Mouse (Mus musculus) ovary, postnatal 10 days (tissue): ENCODE data around the gene Proca1.
"Not testable (repeated sequence)": the region's sequence is repeated elsewhere in the genome, so short reads cannot be mapped to it uniquely, and the experiment has no call there.

Source experiments
- DNase-seq: peaks from one replicate; pipeline ENCODE4 v3.0.0; 2022; ENCODE audit warnings: low spot score

Proca1 gene

GRCm38 (mm10) chr11:78182450-78182849 is 10.7 kb upstream of the Proca1 start:
- no peak for DNase-seq

- peak; percentile 81 for DNase-seq
Observed at GRCm38 (mm10) chr11:78182961-78183844, 10.0 kb upstream of the Proca1 start, which contains the start of gene Rpl23a. Gene Rpl23a, minus strand, starts transcription at chr11:78183584.

- no peak for DNase-seq
Observed at GRCm38 (mm10) chr11:78183884-78184514, 9.2 kb upstream of the Proca1 start.

GRCm38 (mm10) chr11:78184702-78185101 is 8.5 kb upstream of the Proca1 start:
- DNase-seq, result not testable (repeated sequence)

GRCm38 (mm10) chr11:78188331-78189233 is 4.6 kb upstream of the Proca1 start, which contains the start of gene Rab34:
Gene Rab34, plus strand, starts transcription at chr11:78188430.
- DNase-seq, result peak; percentile 82

GRCm38 (mm10) chr11:78189234-78190040 is 3.8 kb upstream of the Proca1 start:
- peak; percentile 72 for DNase-seq

- DNase-seq, result no peak
Observed at GRCm38 (mm10) chr11:78190041-78190440, 3.2 kb upstream of the Proca1 start.

- DNase-seq, result peak; percentile 42
Observed at GRCm38 (mm10) chr11:78194411-78195100, 1.4 kb downstream of the Proca1 start.

GRCm38 (mm10) chr11:78195101-78195863 is 2.1 kb downstream of the Proca1 start:
- DNase-seq, result no peak

- DNase-seq, result no peak
Observed at GRCm38 (mm10) chr11:78202372-78202771, 9.2 kb downstream of the Proca1 start.

- no peak for DNase-seq
Observed at GRCm38 (mm10) chr11:78204287-78204686, 11.1 kb downstream of the Proca1 start.

- DNase-seq, result no peak
Observed at GRCm38 (mm10) chr11:78205361-78206206, 12.4 kb downstream of the Proca1 start.

- no peak for DNase-seq
Observed at GRCm38 (mm10) chr11:78207190-78207589, 14.0 kb downstream of the Proca1 start.

- DNase-seq, result no peak
Observed at GRCm38 (mm10) chr11:78209886-78210285, 16.7 kb downstream of the Proca1 start.

GRCm38 (mm10) chr11:78210615-78211014 is 17.4 kb downstream of the Proca1 start:
- no peak for DNase-seq

GRCm38 (mm10) chr11:78211513-78211912 is 18.3 kb downstream of the Proca1 start:
- DNase-seq, result no peak

- DNase-seq, result no peak
Observed at GRCm38 (mm10) chr11:78213086-78213817, 20.1 kb downstream of the Proca1 start.

- no peak for DNase-seq
Observed at GRCm38 (mm10) chr11:78215709-78216317, 22.6 kb downstream of the Proca1 start.
